Mouse (Mus musculus): ENCODE results near the gene Apol8.

- TF ChIP-seq CTCF (IDR thresholded peaks at IDR 0.05; ENCODE audit: extremely low read depth, insufficient read depth, insufficient read length, insufficient replicate concordance) (no peak), POLR2A (IDR thresholded peaks at IDR 0.05; ENCODE audit: low read depth, low read length) (no peak)
Measured at GRCm38 (mm10) chr15:77744632-77745031, 12.2 kb downstream of the Apol8 start.
